Mouse (Mus musculus) stomach, postnatal 0 days (tissue): ENCODE data around the gene Nup43.

Experiments
- CTCF ChIP-seq: IDR thresholded peaks from 2 replicates; pipeline ENCODE4 v1.5.1; 2016; ENCODE audit warnings: antibody characterized with exemption, low read depth, mild to moderate bottlenecking, moderate library complexity
- EP300 ChIP-seq: optimal IDR thresholded peaks from 2 replicates; pipeline ENCODE3; 2016; ENCODE audit warnings: antibody characterized with exemption

GRCm38 (mm10) chr10:7680731-7681301 lies 13.5 kb downstream of the Nup43 start, which contains the start of the genes Pcmt1 and Lats1:
- no peak for TF ChIP-seq CTCF
- TF ChIP-seq EP300: no peak
